Mouse (Mus musculus) testis, postnatal 10 days (tissue): ENCODE measurements around the gene Gm49711.

ENCODE experiments used
- DNase-seq: peaks from one replicate; pipeline ENCODE4 v3.0.0; 2021; ENCODE audit warnings: low spot score

Gene Gm49711

DNA sequence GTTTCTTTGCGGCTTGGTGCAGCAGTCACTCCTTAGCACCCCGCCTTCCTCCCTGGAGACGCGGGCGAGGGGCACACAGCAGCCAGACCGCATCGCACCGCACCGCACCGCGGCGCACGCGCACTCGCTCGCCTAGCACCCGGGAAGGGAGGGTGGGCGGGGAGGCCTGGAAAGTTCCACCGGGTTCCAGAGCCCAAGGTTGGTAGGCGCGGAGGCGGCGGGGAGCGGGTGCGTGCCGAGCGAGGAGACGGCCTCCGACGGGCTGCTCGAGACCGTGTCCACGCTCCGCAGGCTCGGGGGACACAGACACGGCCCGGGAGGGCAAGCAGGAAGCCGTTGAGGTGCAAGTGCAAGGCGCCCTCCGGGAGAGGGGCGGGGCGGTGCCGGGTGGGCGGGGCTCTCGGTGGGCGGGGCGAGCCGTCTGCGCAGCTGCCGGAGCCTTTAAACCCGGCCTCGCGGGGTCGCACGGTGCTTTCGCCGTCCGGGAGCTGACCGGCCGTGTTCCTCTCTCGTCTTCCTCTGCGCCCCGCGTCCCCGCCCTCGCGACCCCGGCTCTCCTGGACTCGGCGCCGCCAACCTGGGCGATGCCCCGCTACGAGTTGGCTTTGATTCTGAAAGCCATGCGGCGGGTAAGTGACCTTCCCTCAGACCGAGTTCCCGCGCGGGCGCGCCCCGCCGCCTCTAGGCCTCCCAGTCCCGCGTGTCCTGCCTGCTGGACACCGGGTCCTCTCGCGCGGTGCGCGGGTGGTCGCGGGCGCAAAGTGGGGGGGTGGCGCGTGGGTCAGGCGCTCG, at the start of gene Gm49711, which contains the start of the genes Mrps6 and Slc5a3:
Gene Gm49711, plus strand, starts transcription at position 465 of the 792 bp plus-strand sequence.
Gene Mrps6, plus strand, starts transcription at position 419 of the 792 bp plus-strand sequence.
Gene Slc5a3, plus strand, starts transcription at position 471 of the 792 bp plus-strand sequence.
- DNase-seq, result peak; percentile 93

DNA sequence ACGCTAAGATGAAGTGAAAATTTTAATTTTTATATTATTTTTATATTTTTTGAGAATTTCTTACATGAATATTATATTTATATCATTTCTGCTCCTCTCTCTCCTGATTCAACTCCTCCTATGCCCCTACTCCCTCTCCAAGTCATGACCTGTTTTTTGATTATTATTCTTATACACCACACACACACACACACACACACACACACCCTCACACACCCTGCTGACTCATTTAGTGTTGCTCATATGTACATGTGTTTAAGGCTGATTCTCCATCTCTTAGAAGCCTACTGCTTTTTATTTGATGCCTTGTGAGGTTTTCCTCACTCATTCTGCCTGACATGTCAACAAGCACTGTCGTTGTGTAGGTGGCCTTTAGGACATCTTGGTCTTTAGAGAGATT, 48.5 kb upstream of the Gm49711 start:
- no peak for DNase-seq

DNA sequence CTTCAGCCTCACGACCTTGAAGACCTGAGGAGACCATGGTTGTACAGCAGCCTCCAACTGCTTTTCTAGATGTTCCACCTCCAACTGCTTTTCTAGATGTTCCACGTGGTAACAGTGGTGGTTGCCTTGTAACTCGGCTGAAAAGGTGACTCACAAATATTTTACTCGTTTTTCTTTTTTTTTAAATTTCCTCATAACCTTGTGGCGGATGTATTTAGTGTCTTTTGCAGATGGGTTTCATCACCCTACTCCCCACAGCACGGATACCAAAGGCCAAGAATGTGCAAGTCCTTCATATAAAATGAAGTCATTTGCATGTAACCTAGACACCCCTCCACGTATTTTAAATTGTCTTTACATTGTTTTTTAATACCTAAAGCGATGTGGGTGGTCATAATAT, 41.3 kb upstream of the Gm49711 start:
- DNase-seq, result no peak

DNA sequence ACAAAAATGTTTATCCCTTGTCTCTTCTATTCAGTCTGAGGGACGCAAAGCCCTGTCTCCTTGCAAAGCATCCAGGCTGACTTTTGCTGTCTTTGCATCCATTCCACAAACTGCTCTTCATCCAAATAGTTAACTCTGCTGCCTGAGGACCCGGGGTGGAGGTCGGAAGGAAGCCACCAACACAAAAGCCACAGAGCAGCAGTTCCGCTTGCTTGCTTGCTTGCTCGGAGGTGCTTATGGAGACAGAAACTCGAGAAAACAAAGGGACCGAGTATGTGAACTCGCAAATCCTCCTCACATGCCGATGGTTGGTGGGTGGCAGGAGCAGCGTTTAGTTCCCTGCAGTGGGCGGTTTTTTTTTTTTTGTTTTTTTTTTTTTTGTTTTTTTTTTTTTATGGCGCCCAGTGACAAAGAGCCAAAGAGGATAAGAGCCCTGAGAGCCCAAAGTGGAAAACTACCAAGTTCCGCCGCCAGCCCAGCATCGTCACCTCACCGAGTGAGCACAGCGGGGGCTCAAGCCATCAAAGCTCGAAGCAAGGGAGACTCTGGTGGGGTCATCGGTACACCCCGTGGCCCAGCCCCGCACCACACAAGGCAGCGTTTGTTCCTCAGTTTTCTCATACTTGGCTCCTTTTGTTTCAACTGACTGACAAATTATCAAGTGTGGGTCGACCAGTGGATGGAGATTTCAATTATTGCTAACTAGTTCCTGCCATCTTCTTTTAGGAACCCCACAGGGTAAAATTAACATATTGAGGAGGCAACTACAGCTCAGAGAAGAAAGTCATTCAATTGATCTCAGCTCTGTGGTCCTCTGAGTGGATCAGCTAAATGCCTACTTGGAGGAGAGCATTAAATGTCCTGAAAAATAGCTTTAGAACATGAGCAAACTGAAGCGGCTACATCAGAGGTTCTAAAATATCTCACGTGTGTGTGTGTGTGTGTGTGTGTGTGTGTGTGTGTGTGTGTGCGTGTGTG, 38.7 kb upstream of the Gm49711 start:
- no peak for DNase-seq

DNA sequence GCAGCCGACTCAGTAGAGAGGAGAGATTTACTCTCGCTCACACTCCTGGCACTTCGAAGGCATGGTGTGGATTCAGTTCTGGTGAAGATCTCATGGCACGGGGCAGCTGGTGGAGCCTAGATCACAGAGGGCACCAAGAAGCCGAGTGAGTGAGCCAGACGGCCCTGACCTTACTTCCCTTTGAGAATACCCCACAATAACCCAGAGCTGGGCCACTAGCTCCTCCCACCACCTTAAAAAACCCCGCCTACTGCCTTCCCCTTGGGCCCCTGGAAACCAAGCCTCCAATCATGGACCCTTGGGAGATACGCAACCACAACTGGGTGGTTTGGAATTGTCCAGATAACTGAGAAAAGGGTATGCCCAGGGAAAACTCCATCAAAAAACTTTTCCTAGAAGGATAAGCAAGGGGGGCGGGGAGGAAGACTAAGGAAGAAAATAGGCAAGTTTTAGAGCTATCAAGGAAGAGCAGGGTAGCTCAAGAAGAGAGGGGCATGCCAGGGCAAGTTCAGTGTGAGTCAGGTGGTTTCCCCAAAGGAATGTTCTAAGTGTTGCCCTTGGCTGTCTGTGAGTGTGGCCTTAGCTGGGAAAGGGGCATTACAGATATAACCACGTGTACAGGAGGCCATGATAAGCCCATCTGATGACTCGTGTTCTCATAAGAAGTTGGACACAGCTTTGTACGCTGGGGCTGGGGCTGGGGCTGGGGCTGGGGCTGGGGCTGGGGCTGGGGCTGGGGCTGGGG, 36.3 kb upstream of the Gm49711 start:
- no peak for DNase-seq

DNA sequence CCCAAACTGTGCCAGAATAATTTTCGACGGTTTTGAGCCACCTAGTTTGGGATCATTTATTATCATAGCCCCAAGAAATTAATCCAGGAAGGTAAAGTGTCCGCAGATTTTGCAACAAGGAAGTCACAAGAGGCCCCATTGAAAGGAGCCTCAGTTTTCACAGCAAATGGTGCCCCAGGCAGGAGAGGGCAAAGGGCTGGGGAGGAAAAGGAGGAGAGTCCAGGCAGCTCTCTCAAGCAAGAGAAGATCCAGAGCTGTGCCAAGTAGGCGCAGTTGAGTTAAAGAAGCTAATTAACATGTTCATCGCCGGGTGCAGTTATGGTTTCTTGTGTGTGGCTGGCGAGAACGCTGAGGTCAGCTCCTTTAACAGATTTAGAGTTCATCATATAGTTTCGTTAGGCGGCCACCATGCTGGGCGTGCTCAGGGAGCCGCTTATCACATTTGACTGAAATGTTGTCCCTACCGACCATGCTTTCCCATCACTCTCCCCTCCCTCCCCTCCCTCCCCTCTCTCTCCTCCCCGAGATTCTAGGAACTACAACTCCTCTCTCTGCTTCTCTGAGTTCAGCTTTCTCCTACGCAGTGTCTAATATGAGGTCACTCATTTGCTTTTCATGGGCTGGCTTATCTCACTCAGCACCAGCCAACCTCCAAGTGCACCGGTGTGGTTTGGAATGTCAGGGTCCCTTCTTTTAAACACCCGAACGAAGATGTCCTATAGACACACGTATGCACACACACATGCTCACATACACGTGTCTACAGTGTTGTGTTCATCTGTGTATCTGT, 35.4 kb upstream of the Gm49711 start:
- DNase-seq, result no peak

DNA sequence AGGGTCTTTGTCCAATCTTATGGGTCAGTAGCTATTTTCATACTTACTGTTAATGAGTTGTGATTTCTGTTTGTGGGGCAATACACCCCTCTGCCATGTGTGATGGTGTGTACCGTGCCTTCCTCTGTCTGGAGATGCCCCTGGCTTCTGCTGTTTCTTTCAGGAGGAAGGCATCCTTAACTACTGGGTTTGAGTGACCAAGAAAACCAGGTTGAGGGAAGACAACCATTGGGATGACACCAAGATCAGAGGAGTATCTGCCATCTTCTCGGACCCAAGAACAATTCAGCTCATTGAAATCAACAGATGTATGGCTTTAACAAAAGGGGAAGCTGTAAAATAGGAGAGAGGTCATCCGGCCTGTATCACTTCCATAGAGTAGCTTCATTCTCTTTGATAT, 24.8 kb upstream of the Gm49711 start:
- no peak for DNase-seq

DNA sequence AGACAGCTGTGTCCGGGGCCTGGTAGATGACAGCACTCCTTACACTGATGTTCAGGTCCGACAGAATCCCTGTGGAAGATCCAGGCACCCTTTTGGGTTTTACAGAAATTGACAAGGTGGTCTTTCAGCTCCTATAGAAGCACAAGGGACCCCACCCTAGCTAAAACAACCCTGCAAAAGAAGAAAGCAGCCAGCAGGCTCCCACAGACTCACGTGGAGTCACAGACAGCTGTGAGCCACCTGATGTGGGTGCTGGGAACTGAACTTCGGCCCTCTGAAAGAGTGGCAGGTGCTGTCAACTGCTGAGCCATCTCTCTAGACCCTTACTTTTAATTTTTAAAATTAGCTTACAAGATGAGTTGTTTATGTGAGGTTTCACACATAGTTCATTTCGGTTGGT, 23.4 kb upstream of the Gm49711 start:
- no peak for DNase-seq

DNA sequence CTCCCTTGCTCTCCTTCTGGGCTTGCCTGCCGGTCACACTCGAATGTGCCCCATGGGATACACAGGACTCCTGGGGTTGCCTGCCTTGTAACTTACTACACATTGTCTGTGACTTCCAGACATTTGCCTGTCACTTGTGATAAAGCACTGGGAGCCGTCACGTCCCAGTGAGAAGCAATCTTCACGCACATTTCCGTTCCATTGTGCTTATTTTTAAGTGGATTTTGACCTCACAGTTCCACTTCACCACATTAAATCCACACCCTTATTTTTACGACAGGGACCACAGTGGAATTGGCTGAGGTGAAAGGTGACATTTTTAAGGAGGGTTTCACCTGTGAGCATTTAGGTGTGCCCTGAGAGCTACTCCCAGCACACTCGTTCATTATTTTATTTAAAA, 21.4 kb upstream of the Gm49711 start:
- no peak for DNase-seq

DNA sequence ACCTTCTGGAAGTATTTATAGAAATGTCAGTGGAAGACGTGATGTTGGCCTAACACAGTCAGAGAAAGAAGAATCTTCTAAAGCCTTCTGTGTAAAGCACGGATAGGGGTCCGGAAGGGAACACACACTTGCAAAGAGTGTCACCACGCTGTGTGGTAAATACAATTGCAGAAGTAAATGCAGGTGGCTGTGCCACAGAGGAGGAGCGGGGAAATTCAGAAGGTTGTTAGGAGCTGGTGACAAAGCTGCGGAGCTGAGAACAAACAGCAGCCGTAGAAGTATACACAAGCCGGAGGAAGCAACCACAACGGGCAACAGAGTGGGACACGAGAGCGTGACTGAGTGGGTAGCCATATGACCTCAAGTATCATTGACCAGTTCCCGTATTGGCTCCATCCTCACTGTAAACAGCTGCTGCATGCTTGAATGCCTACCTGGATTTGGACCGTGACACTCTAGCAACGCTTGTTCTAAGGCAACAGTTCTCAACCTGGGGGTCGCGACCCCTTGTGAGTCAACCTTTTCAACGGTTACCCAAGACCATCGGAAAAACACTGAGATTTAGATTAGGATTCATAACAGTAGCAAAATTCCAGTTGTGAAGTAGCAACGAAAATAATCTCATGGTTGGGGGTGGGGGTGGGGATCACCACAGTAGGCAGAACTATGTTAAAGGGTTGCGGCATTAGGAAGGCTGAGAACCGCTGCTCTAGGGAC, 20.1 kb upstream of the Gm49711 start:
- no peak for DNase-seq

DNA sequence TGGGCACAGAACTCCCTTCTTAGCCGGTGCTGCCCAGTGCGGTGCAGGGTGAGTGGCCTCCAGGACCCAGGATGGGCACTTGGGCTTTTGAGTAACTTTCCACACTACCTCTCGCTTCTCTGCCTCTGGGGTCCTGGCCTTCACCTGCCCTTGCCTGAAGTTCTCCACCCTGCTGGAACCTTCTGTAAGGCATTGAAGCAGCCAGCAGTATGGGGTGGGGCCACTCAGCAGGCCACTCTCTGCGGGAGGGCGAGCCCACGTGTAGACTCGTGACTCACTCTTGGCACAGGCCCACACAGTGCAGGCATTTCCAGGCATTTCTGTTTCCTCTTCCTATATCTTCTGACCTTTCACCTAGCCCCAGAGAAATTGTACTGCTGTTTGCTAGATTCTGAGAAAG, 18.7 kb upstream of the Gm49711 start:
- no peak for DNase-seq

DNA sequence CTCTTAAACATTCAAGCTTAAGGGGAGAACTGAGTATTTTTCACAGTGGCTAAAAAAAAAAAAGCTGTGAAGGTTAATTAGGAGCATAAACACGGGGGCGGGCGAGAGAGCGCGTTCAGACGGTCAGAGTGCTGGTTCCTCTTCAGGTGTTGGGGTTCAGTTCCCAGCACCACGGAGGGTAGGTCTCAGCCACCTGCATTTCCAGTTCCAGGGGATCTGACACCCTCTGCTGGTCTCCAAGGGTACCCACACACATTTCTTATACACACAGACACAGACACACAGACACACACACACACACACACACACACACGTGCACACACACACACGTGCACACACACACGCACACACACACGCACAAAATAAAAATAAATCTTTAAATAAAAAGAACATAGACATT, 18.1 kb upstream of the Gm49711 start:
- no peak for DNase-seq

DNA sequence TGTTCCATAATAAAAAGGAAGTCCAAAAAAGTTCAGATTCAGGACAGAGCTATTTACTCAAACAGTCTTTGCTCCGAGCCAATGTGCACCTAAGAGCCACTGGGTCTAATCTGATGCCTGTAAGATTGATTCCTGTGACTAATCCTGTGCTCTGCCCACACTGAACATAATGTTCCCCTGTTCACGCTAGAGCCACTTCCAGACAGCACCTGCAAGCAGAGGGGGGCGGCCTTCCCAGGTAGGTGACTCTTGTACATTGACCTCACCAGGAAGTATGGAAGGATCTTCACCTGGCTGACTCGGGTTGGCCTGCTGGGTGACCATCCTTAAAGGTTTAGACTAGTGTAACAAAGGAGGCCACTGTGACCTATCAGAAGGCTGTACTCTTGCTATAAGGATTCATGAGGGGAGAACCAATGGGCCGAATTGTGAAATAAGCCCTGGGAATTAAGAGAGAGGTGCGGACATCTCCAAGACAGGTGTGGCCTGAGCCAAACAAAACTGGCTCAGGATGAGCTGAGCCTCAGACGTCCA, 6.3 kb upstream of the Gm49711 start:
- no peak for DNase-seq

DNA sequence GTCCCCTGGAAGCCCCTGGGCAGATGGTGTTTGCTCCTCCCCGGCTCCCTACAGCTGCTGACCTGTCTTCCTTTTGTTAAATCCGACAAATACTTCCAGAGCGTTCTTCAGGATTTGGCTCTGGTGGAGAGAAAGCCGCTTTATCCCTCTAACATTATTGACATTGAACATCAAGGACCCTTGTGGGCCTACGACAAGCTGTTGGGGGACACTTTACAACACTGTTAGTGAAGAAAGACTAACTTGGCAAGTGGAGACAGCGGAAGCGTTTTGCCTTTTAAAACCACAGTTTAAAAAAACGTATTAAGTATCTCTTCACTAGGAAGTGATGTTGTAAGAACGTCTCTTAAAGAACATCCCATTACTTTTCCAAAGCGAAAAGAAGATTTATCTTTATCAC, 5.5 kb upstream of the Gm49711 start:
- DNase-seq, result no peak

DNA sequence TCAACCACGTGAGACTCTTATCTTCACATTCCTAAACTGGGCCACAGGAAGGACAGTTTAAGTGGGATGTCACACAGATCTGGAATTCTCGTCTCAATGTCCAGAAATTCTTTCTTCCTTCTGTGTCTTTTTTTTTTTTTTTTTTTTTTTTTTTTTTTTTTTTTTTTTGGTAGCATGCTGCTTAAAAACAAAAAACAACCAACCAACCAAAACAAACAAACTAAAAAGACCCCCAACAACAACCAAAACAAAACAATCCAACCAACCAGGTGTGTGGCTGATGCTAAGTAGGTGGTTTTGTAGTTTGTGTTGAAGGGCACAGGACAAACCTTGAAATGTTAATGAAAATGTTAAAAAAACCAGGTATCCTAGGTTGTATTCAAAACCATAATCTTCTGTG, 1.4 kb upstream of the Gm49711 start:
- no peak for DNase-seq

DNA sequence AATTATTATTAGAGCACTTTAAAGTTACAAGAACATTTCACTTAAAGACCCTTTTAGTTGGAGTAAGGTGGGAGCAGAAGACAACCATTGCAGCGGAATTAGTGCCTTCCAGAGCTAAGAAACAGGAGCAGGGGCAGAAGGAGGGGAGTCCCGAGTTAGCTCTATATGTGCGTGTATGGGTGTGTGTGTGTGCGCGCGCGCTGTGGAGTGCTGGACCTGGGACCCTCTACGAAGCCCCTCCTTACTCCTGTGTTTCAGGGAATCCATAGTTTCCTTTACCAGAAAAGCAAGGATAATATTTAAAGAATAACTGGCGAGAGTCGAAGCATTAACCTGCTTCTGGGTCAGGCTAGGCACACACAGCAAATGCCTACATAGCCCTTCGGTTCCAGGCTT, 662 bp upstream of the Gm49711 start:
- DNase-seq, result no peak

DNA sequence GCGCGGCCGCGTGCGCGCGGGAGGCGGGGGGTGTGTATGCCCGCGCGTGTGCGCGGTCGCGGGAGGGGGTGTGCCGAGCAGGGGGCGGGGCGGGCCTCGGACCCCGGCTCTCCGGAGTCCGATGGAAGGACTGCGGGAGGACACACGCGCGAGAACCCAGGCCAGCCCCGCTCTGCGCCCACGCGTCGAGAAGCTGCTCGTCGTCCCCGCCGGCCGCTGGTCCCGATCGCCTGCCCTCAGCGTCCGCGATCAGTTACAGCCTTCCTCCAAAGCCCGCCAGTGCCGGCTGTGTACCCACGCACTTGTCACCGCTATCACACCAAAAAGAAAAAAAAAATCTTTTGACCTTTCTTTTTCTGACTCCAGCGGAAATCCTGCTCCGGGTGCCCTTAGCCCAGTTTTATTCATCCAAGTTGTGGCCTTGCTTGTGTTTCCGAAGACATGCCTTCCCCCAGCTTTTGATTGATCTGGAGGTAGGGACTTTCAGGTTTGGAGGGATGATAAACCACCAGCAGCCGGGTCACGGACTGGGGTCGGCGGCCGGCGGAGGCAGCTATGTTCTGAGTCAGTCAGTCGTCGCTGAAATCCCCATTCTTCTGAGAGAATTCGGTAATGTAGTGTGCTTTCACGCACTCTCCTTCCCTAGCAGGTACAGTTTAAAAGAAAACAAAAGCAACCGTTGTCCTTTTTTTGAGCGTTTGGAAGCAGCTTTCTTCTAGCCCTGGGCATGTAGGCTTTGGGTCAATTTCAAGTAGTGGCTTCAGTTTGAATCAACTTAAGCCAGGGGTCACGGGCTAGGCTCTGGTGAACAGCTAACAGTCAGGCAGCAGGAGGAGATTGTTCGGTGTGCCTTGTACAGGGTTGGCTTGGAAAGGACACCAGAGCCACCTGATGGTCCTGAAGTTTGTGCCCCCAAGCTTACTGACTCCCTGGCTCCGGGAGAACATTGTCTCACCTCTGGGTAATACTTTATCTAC, 816 bp downstream of the Gm49711 start:
- no peak for DNase-seq

DNA sequence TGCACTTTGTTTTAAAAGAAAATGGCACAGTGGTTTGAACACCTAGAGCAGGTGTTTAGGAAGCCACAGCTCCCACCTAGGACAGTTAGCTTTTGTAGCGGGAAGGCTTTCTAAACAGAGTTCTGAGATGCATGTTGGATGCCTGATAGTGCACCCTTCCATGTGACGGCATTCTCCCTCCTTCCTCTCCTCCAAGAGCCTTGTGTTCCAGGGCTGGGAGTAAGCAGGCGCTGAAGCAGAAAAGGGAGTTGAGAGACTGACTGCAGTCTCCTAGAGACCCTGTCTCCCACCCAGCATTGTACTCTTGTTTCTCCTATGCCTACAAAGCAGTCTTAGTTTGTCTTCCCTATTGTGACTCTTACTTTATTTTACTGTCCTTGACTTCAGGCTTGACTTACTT, 2.1 kb downstream of the Gm49711 start:
- no peak for DNase-seq

DNA sequence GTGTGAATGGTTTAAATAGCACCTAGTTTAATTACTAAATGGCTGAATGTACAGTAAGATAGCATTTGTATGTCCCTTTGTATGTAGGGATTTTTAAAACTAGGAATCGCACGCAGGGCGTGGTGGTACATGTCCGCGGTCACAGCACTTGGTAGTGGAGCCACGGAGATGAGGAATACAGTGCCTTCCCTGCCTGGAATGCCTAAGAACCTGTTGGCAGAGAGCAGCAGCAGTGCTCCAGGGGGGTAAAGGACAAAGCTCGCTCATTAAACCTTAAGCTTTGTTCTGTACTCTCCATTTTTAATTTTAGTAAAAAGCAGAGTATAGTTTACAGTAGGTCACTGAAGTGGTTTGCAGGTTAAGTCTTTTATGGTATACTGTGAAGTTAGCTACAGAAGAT, 3.5 kb downstream of the Gm49711 start:
- DNase-seq, result no peak
